Mouse (Mus musculus) forelimb bud, embryonic 11.5 days (tissue): ENCODE measurements around the gene Hps4.
A peak's percentile ranks its signal among the peaks of the same experiment; 100 is the strongest.
"Not testable (repeated sequence)": the region's sequence is repeated elsewhere in the genome, so short reads cannot be mapped to it uniquely, and the experiment has no call there.

Experiments
- DNase-seq: peaks from one replicate; pipeline ENCODE4 v3.0.0-alpha.2; 2012; ENCODE audit warnings: low read depth, low spot score

Gene Hps4

DNA sequence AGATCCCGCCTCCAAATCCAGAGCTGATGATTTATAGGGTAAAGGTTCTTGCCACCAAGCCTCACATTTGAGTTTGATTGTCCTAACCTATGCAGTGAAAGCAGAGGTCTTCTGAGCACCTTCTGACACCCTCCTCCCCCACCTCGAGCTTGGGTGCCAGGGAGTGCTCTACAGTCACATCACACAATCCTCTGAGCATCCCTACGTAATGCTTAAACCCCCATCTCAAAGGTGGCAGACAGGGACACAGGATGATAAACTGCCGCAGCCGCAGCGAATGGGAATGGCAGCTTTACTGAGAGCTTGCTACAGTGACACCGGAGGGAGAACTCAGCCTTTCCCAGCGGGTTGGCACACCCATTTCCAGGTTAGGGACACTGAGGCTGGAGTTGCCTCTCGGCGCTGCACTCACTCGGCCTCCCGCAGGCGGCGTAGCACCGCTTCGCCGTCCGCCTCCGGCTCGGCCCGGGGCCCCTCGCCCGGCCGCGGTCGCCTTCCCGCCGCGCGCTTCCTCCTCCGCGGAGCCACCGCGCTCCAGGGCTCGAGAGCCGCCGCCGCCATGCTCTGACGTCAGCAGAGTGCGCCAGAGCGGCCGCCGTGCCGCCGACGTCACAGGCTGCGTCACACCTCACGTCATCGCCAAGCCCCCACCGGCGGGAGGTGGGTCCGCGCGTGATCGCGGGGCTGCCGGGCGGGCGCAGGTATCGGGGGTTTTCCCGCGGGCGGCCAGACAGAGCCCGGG is at the start of gene Hps4, which contains the start of gene Srrd:
TSS of gene Hps4 (plus strand) at position 621 of the 742 bp plus-strand sequence.
TSS of gene Srrd (minus strand) at position 578 of the 742 bp plus-strand sequence.
- DNase-seq: peak; percentile 84

DNA sequence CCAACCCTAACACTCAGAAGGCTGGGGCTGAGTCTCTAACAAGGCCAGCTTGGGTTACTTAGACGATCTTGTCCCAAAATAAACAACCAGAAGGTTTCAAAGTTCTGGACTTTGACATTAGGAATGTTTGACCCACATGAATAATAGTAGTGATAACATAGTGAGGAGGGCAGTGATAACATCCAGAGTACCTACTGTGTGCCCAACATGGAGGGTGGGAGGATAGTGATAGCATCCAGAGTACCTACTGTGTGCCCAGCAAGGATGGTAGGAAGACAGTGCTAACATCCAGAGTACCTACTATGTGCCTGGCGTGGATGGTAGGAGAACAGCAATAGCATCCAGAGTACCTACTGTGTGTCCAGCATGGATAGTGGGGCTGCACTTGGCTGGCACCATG is 49.1 kb upstream of the Hps4 start:
- no peak for DNase-seq

DNA sequence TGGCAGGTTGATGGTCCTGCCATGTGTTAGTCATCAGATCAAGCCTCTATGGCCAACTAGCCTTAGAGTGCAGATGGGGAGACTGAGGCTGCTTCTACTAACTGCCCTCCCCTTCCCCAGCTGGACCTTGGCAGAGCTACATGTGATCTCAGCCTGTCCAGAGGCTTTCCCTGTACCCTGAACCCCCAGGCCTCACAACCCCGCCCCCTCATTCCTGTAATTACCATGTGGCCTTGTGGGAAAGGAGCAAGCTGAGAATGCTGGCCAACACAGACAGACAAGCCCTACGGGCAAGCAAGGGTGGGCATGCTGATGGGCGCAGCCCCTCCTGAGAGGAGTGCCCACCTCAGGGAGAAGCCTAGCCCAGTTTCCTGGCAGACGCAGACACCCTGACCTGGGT is 48.2 kb upstream of the Hps4 start:
- DNase-seq: no peak

DNA sequence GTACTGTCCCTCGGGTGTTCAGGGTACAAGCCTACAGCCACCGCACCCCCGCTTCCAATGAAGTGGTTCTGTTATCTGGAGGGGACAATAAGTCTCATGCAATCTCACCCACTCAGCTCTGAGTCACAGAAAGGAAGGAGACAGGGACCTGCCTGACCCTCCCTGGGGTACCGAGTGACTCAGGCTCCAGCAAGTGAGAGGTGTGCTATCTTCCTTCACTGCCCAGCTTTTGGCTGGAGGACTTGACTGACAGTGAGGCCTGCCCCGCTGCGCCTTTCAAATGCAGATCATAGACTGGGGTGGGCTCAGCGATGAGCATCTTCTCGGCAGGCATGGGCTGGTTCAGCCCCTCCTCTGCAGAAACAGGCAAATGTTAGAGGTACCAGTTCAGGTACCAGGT is 47.7 kb upstream of the Hps4 start:
- no peak for DNase-seq

DNA sequence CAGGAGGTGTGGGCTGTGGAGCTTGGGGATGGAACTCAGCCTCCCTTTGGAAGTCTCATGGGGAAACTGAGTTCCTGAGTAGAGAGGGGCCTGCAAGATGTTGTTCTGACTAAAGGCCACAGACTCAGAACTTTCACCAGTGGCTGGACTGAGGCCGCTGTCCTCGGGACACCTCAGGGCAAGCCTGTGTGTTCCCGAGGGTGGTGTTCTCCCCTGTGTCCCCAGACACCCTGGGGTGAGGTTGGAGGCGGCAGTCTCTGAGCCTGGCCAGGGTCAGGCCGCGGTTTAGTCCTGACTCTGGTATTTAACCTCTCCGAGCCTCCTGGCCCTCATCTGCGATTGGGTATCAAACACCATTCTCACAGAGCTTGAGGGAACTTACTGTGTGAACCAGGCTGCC is 47.3 kb upstream of the Hps4 start:
- DNase-seq: no peak

DNA sequence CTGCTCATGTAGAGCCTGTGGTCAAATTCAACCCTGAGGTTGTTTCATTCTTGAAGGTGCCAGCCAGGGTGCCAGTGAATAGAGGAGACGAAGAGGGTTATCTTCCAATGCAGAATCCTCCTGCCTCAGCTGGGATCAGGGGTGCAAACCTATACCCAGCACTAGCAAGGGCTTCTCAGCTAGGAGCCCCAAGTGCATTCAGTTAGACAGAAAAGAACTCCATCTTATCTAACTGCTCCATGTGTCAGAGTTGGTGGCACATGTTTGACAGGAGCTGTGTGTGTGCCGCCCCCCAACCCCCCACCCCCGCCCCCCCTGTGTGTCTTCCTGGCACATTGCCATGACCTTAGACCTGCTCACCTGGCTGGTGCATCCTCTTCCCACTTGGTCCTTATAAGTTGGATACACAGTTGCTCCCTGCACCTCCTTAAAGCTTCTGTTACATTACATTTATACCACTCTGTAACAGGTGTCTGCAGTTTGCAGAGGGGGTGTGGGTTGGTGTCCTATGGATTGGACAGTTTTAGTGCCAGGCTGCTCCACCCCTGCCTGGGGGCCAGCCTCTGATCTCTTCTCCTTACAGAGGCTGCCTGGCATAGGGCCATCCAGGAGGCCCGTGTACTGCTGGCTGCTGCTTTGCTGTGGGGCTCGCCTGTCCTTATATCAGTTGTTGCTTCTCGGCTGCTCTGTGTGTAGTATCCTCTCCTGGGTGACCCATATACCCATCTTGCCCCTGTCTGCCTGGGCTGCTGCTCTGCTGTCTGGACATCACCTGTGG is 46.3 kb upstream of the Hps4 start:
- no peak for DNase-seq

DNA sequence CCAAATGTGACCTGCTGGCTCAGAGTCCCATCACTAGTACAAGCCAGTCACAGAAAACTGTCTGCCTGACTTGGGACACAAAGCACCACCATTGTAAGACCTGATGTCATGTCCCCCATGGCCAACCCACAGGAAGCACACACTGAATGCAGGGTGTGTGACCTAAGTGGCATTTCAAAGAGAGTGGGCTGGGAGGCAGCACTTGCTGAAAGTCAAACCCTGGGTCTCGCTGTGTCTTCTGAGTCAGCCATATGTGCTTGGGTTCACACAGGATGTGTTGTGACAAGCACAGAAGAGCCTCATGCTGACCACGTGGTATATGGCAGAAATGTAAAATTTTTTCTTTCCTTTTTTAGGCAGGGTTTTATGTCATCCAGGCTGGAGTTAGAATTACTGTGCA is 45.6 kb upstream of the Hps4 start:
- DNase-seq: no peak

DNA sequence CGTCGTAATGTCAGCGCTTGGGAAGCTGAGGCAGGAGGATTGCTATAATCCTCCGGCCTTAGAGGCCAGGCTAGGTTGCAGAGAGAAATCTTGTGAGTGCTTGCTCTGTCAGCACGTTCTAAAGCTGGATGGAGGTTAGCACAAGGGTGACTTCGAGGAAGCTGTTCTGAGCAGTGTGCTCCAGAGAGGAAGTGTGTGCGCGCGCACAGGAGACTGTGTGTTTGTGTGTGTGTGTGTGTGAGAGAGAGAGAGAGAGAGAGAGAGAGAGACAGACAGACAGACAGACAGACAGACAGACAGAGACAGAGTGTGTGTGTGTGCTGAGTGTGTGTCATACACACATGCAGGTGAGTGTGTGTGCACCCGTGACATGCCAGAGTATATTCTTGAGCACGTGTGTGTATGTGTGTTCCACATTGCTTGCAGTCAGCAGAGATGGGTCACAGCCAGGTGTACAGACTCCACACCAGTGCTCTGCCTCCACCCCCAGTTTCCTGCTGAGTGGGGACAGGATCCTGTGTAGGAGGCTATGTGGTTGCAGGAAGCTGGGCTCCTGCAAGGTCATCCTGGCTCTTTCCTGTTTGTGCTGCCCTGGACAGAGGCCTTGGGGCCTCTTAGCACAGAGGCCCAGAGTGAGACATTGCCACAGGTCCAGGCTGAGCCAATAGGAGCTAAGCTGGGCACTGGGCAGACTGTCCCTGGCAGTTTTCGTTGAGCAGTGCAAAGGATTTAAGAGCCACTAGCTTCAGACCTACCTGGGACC is 44.5 kb upstream of the Hps4 start:
- no peak for DNase-seq

DNA sequence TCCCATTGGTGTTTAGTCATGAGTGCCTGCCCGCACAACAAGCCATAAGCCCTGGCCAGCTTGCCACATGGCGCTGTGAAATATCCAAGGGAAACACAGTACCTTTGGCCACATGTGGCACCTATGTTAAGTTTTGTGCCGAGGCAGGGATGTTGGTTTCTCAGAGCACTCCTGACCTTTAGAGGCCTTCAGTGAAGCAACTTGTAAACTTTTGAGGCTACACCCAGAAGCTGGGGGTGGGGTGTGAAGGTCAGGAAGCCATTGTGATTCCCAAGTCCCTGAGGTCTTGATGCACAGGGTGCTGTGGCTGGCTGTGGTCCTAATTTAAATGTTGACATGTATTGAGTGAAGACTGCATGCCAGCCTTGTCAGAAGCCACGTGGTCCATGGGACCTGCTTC is 43.5 kb upstream of the Hps4 start:
- no peak for DNase-seq

DNA sequence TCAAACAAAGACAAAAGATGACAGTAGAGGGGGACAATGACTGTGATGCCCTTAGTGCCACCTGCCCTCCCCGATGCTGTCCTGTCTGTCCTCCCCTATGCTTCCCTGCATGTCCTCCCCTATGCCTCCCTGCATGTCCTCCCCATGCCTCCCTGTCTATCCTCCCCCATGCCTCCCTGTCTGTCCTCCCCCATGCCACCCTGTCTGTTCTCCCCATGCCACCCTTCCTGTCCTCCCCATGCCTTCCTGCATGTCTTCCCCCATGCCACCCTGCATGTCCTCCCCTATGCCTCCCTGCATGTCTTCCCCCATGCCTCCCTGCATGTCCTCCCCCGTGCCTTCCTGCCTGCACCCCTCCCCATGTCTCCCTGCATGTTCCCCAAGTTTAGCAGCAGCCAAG is 42.8 kb upstream of the Hps4 start:
- DNase-seq: no peak

DNA sequence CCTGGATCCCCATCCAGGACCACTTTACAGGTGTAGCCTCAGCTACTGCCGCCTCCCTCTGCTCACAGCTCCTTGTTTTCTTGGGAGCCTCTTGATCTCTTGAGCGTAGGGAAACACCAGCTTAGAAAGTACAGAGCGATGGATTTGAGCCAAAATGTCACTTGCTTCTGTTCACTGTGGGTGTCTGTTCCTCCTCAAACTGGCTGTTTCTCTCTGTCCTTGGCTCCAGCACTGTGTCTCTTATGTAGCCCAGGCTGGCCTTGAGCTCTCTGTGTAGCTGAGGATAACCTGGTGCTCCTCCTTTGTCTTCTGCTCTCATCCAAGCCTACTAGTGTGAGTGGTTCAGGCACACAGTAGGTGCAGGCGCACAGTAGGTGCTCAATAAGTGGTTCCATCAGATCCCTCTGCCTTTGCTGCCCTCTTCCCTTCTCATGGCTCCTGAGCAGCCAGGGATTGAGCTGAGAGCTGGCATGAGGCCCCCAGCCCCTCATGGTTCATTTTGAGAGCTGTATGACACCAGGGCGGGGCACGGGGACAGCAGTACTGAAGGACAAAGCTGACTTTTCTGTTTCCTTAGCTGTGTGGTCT is 42.1 kb upstream of the Hps4 start:
- no peak for DNase-seq

DNA sequence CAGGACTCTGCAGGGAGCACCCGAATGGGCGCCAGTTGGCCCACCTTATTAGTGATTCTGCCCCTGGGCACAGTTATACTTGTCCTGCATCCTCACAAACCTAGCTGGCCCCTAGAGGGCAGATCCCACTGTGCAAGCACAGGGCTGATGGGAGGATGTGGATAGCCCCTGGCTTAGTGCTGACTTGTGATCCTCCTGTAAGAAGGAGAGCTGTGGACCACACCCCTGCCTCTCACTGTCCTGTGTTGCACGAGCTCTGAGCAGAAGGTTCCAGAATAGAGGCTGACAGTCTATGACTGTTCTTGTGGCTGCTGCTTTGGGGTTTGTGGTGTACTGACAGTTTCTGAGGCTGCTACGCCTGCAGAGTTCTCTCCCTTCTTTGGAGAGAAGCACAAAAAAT is 41.2 kb upstream of the Hps4 start:
- DNase-seq: no peak

DNA sequence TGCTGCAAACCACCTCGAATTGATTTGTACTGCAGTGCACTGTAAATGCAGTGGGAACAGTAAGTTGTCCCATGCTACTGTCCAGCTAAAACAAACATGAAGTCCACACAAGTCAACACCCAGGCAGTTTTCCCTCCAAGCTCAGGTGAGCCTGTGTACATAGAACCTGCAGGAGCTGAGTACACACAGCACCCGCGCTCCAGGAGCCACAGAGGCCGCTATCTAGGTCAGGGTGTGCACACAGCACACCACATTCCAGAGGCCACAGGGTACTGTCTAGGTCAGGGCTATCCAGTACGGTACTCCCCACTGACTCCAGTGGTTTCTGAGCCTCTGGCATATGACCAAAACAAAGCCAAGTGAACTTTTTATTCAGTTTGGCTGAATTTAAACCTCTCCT is 40.6 kb upstream of the Hps4 start:
- DNase-seq: no peak

DNA sequence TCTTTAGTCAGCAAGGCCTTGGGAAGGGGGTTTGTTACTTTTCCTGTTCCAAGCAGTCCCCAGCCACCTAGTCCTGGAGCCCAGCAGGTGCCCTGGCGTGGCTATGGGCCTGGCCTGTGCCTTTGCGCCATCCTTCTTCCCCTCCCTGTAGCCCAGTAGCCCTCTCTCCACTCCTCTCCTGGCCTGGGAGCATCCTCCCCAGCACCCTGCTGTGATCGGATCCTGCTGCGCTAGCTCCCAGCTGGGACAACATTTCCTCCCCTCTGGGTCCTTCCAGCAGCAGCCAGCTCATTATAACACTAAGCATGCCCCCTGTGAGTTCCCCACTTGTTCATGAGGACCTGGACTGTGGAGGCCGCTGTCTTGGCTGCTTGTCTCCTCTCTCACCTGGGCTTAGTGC is 37.0 kb upstream of the Hps4 start:
- no peak for DNase-seq

DNA sequence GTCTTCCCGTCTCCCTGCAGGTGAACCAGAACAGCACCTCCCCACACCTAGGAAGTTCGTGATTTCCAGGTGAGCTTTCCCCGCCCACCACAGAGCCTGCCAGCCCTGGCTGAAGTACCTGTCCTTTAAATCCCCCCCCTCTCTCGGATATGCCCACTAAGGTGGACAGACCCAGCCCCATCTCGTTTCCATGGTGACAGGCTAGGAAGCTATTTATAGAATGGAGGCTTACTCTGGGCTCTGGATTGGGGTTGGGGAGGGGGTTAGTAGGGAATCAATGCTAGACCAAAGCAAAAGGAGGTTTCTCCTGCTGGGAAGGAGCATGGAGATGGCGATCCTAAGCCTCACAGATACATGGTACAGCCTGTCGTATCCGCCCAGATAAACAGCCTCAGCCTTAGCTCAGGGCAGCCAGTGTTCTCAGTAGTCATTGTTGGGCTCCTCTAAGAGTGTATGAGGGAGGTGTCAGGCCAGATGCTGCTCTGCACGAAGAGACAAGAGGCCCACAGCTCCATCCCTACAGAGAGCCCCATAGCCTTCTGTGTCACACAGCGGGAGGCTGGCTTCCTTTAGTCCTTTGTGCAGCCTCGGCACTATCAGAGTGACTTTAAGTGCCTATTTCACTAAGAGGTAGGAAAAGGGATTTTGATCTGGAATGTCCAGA is 29.5 kb upstream of the Hps4 start:
- DNase-seq: no peak

DNA sequence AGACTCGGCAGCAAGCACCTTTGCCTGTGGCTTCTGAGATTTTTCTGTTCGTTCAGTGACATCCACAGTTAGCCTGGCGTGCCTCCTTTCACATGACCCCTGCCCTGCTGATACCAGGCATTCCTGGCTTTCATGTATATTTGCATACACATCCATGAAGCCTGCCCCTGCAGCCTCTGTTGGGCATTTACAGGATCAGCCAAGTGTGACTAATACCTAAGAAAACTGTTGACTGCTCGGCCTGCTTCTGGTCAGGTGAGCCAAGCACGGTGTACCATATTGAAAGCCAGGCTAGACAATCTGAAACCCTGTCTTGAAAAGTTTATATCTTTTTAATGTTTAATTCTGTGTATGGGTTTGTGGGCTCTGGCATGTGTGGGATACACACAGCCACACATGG is 26.4 kb upstream of the Hps4 start:
- DNase-seq: no peak

DNA sequence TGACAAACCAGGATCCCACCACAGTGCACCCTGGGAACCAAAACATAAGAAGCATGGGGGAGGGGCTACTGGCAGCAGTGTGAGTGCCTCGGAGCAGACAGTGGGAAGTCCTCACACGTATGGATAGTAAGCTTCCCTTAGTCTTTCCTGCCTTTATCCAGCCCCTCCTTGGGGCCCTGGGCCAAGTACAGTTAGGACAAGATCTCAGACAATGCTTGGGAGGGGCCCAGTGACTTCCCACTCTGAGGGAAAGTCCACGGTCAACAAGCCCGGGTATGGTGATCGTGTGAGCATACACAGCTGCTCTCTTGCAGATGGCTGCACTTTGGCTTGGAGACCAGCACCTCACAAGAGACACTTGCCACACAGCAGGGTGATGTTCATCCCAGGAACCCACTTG is 25.6 kb upstream of the Hps4 start:
- no peak for DNase-seq

DNA sequence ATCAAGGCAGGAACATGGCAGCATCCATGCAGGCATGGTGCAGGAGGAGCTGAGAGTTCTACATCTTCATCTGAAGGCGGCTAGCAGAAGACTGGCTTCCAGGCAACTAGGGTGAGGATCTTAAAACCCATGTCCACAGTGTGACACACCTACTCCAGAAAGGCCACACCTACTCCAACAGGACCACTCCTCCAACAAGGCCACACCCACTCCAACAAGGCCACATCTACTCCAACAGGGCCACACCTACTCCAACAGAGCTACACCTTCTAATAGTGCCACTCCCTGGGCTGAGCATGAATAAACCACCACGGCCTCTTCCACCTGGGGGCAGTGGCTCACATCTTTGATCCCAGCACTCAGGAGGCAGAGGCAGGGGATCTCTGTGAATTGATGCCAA is 23.5 kb upstream of the Hps4 start:
- not testable (repeated sequence) for DNase-seq

DNA sequence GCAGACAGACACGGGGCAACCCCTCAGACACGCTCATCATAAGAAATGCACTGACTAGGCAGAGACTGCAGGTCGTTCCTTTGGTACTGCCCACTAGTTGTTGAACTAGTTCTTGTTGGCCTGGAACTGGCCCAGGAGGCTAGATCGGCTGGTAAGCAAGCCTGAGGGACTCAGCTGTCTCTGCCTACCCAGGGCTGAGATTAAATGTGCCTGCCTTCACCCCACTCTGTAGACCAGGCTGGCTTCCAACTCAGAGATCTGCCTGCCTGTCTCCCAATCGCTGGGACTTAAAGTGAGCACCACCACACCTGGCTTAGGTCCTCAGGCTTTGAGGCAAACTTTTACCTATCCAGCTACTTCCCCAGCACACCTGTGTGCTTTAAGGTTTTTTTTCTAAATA is 22.5 kb upstream of the Hps4 start:
- DNase-seq: no peak

DNA sequence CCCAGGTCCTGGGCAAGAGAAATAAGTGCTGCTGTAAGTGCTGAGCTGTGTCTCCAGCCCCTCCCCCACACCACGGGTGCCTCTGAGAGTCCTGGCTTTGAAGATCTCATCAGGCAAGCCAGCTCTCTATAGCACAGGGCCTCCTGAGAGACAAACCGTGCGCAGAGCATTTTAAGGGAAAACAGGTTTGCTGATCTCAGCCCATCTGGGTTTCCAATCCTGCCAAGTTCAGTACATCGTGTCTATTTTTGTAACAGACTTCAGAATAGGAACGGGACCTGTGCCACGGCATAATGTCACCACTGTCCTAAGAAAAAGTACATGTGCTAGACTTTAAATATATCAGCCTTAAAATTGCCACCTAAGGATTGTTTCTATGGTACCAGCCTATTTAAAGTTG is 21.9 kb upstream of the Hps4 start:
- no peak for DNase-seq

DNA sequence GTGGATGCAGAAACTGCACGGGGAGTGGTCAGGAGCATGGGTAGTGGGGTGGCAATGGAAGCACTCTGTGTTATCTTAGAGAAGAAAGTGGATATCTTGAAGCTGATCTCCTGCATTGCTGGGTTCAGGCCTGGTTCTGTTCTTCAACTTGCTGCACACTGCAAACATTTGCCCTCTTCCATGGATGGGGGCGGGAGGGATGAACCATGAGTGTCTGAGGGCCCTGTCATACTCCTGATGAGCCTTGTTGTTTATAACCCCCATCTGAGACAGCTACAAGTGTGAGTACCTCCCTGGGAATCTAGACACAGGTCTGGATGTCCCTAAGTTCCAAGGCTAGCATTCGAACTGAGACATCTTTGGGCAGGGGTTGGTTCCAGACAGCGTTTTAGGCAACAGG is 21.5 kb upstream of the Hps4 start:
- no peak for DNase-seq

DNA sequence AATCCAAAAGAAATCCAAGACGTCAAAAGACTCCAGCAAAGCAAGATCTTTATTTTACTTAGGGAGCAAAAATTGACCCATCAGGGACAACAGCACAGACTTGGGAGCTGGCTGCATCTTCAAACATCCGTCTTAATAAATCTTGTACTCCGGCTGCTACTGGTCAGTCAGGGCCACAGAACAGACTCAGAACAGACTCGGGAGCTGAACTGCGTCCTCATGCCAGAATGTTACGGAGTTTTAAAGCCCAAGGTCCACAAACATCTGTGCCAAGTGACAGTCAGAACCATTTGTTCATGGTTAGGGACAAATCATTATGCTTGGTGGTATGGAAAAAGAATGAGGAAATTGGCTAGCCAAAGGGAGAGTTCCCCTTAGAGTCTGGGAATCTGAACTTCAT is 19.6 kb upstream of the Hps4 start:
- no peak for DNase-seq
